Mouse (Mus musculus) bone marrow macrophage, adult 2 months (primary cell): ENCODE measurements around the gene Myo10. TPM values are rescaled to one million over a fixed set of nuclear protein-coding genes. Genes with fewer than 3 reads are reported as not detected.

Source experiments
- H3K27ac ChIP-seq: 2 replicates; pipeline ENCODE4 v1.5.1; 2012; ENCODE audit warnings: low read depth, low read length; ENCODE audit not compliant: insufficient read depth
- H3K4me1 ChIP-seq: 2 replicates; pipeline ENCODE4 v1.6.1; 2012; ENCODE audit warnings: low read length; ENCODE audit not compliant: control insufficient read depth, insufficient read depth
- H3K4me3 ChIP-seq: 2 replicates; pipeline ENCODE4 v1.5.1; 2012; ENCODE audit warnings: mild to moderate bottlenecking, low read length, moderate library complexity; ENCODE audit not compliant: insufficient read depth
- CTCF ChIP-seq: IDR thresholded peaks from 2 replicates; pipeline ENCODE4 v1.5.1; 2012; ENCODE audit warnings: low read depth, mild to moderate bottlenecking, low read length, moderate library complexity
- POLR2A ChIP-seq: IDR thresholded peaks from 2 replicates; pipeline ENCODE4 v1.6.1; 2012; ENCODE audit warnings: mild to moderate bottlenecking, low read depth, low read length, borderline replicate concordance
- polyA plus RNA-seq: library from polyadenylated mRNA; stranded (reverse); fragments of >200 nt; gene quantifications from 2 replicates; pipeline ENCODE4 v1.2.4, GENCODE M21; 2012; ENCODE audit not compliant: missing spikeins, insufficient read depth, insufficient read length

Gene Myo10
- polyA plus RNA-seq, 1 experiment: 17.2 TPM

GRCm38 (mm10) chr15:25630716-25631115 is 8.4 kb downstream of the Myo10 start:
- Histone ChIP-seq H3K4me1 (peaks cover 48% of the 10 kb centered on the region), H3K4me3 (no peak overlapping the region)
- TF ChIP-seq CTCF: no peak
- TF ChIP-seq POLR2A: no peak

DNA sequence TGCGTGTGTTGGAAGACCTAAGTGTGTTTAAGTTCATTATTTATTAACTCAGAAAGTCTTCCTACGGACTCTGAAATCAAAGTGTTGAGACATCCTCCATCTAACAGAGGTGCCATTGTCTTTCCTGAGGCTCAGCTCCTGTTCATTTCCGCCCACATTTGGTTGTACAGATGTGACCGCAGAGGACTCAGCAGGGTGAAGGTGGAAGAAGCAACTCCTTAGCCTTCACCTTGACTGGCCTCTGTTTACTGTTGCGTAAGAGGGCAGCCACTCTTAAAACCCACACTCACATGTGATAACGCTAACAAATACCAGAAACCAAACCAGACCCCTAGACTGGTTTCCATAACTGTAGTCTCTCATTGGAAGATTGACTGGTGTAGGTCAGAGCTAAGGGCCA is 9.0 kb downstream of the Myo10 start:
- Histone ChIP-seq H3K4me3 (no peak overlapping the region), H3K4me1 (peaks cover 51% of the 10 kb centered on the region), H3K27ac (no peak overlapping the region)
- TF ChIP-seq POLR2A (no peak), CTCF (no peak)

More at GRCm38 (mm10) chr15:25630716-25631115, 8.4 kb downstream of the Myo10 start:
- H3K27ac ChIP-seq: no peak overlapping the region

DNA sequence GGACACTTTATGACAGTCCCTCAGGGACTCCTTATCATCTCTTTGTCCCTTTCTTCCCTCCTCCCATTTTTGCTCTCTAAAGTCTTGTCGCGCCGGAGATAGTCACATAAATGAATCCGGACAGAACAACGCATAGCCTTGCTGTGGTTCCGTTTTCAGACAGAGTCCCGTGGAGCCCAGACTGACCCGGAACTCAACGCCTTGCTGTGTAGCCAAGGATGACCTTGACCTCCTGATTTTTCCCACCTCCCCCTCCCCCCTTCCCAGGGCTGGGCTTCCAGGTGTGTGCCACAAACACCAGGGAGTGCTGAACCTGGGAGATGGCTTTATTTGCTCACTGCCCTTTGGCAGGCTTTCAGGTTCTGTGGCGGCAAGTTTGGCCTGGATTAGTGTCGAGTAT is 10.6 kb downstream of the Myo10 start:
- TF ChIP-seq POLR2A: no peak
- no peak for TF ChIP-seq CTCF
- Histone ChIP-seq H3K4me3 (no peak overlapping the region), H3K4me1 (peaks cover 51% of the 10 kb centered on the region), H3K27ac (no peak overlapping the region)

- TF ChIP-seq POLR2A (no peak), CTCF (no peak)
- Histone ChIP-seq H3K27ac (no peak overlapping the region), H3K4me1 (peaks cover 53% of the 10 kb centered on the region), H3K4me3 (no peak overlapping the region)
These were observed 11.5 kb downstream of the Myo10 start for GRCm38 (mm10) chr15:25633674-25634340.

DNA sequence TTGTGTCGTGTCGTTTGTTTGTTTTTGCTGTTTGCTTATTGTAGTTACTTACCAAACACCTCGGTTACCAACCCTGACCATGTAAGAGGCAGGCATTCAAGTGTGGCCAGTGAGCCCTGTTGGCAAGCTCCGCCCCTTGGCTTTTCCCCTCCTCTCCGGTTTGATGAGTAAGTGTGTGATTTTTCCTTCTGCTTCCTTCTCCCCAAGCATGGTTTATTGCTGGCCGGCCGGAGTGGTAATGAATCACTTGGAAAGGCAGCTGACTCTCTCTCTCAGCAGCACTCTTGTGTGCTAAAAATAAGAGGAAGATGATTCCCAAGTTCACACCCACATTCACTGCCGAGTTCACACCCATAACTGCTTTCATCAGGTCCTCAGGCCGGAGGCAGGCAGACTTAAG is 15.4 kb downstream of the Myo10 start:
- TF ChIP-seq POLR2A (no peak), CTCF (no peak)
- Histone ChIP-seq H3K4me3 (no peak overlapping the region; the same call in 1 of the 2 replicates), H3K27ac (peak overlapping the region; percentile 77), H3K4me1 (peaks cover 71% of the 10 kb centered on the region)

DNA sequence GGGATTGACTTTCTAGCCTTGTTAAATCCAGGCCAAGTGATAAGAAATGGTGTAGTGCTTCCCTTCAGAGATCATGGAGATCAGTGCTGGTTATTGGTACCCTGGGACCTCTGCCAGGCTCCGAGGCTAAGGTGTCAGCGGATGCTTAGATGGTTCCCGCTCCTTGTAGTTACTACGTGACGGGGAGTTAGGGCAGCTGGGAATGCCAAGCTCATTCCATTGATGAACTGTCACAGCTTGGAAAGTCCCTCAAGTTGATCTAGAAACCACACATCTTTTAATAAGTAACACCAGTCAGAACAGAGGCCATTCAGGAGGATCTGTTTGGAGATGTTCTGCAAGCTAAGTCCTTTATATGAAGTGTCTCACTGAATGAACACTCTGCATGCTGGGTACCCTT is 16.9 kb downstream of the Myo10 start:
- peaks cover 72% of the 10 kb centered on the region for H3K4me1 ChIP-seq
- no peak overlapping the region for H3K27ac ChIP-seq
- TF ChIP-seq CTCF: no peak
- H3K4me3 ChIP-seq: no peak overlapping the region

DNA sequence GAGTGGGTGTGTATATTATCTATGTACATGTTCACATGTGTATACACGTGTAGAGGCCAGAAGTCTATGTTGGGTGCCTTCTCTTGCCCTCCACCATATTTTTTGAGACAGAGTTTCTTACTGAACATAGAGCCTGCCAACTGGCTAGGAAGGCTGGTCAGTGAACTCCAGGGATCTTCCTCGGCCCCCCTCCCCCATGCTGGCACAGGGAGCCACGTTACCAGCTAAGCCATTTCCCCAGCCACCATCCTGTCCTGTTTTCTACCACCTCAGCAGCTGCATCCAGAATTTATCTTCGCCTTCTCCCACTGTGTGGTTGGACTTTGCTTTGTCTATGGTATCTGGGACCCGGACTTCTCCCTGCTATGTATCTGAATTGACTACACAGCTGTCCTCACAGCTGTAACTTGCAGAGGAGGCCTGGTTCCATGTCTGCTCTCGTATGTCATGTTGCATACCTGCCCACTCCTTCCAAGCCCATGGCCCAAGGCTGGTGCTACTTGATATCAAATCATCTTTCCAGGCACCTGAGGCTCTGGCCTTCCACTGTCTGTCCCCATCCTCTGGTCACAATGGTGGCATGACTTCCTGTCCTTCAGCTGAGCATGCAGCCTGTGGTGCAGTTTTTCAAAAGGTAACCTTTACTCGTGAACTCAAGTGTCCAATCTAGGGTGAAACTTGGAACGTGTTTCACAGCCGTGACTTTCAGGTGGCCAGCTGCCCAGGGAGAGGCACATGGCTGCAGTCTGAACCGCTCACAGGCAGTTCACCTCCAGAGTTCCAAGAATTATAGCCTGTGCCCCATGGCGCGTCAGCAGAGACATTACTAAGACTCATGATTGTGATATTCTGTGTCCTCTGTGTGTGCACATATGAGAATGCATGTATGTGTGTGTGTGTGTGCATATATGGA is 18.8 kb downstream of the Myo10 start:
- H3K4me1 ChIP-seq: peaks cover 73% of the 10 kb centered on the region
- H3K4me3 ChIP-seq: no peak overlapping the region
- no peak for TF ChIP-seq CTCF
- H3K27ac ChIP-seq: no peak overlapping the region

DNA sequence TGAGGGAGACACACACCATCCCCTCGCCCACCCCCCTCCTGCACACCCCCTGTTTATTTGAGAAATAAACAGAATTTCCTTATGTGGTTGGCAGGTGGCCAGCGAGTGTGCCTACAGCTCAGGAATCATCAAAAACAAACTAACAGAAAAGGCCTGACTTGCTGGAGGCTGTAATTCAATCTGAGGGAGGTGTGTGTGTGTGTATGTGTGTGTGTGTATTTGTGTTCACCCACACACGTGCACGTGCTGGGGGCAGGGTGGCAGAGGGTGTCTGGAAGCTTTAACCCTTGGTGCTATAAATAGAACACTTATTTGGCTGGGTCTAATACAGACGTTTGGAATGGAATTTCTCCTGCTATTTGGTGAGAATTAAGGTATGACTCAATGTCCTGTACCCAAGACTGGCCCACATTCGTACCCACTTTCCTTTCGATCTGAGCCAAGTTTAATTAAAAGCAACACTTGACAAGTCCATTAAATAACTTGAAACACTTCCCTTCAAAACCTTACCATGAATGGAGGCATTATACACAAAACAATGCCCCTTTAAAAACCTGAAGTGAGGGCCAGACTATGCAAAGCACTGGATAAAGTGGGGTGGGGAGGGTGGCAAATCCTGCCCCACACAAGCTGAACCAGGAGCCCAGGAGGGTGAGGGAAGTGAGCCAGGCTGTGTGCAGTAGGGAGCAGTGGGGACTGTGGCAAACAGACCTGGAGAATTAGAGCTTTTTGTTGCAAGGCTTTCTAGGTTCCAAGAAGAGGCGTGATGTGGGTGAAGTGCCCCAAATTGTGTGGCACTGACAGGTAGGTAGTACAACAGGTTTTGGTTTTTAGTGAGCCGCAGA is 20.1 kb downstream of the Myo10 start:
- no peak overlapping the region for H3K27ac ChIP-seq

GRCm38 (mm10) chr15:25645862-25646261 is 23.5 kb downstream of the Myo10 start:
- peaks cover 46% of the 10 kb centered on the region for H3K4me1 ChIP-seq
- no peak for TF ChIP-seq POLR2A
- TF ChIP-seq CTCF: no peak
- no peak overlapping the region for H3K4me3 ChIP-seq
- H3K27ac ChIP-seq: no peak overlapping the region

More for the DNA sequence above, 20.1 kb downstream of the Myo10 start:
- H3K4me3 ChIP-seq: no peak overlapping the region
- peaks cover 63% of the 10 kb centered on the region for H3K4me1 ChIP-seq
- TF ChIP-seq POLR2A (no peak), CTCF (no peak)
